Mouse (Mus musculus) spleen, adult 2 months (tissue): ENCODE measurements at regions not wholly inside any gene's neighbourhood (a gene's known extent, or its start where the extent isn't known, plus 50 kb on each side); places are given as distances from the start of the nearest gene placed in this dataset.

ENCODE experiments used
- CTCF ChIP-seq: fragments of 200-500 bp; IDR thresholded peaks from 2 replicates; pipeline ENCODE4 v1.5.1; 2011; ENCODE audit warnings: mild to moderate bottlenecking, inconsistent platforms; ENCODE audit not compliant: insufficient read depth, insufficient read length, insufficient replicate concordance; ENCODE audit errors: extremely low read depth
- POLR2A ChIP-seq: fragments of 200-500 bp; IDR thresholded peaks from 2 replicates; pipeline ENCODE4 v1.6.1; 2011; ENCODE audit warnings: low read depth, low read length, inconsistent platforms

DNA sequence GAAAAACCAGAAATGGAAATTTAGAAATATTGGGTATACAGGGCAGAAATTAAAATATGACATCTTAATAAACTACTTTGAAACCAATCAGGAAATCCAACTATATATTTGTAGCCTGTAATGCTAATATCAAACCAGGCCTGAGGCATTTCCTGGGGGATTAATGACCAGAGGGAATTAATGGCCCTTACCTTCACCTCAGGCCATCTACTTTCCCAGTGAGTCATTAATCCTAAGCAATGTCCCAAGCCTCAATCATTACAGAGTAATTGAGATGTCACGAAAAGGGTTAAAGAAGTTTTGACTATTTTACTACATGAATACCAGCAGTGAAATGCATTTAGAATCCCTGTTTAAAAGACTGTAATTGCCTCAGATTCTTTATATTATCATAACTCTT lies 329.7 kb downstream of the Gpd2 start:
- TF ChIP-seq CTCF (no peak), POLR2A (no peak)
